Mouse (Mus musculus): ENCODE measurements around the gene Serpina9.

Serpina9 gene

GRCm38 (mm10) chr12:104013620-104014019 is at the start of gene Serpina9:
Serpina9 (minus strand) TSS chr12:104013755.
- DNase-seq (ENCODE audit: low read depth), result no peak

- peak; percentile 14 for DNase-seq (ENCODE audit: low read depth)
Measured at GRCm38 (mm10) chr12:104061862-104062261, 48.3 kb upstream of the Serpina9 start.

- DNase-seq (ENCODE audit: low read depth), result no peak
Measured at GRCm38 (mm10) chr12:104060126-104060525, 46.6 kb upstream of the Serpina9 start.

GRCm38 (mm10) chr12:104057531-104057930 is 44.0 kb upstream of the Serpina9 start:
- DNase-seq (ENCODE audit: low read depth), result no peak

- no peak for DNase-seq (ENCODE audit: low read depth)
Measured at GRCm38 (mm10) chr12:104057050-104057449, 43.5 kb upstream of the Serpina9 start.

- no peak for DNase-seq (ENCODE audit: low read depth)
Measured at GRCm38 (mm10) chr12:104055755-104056154, 42.2 kb upstream of the Serpina9 start.

GRCm38 (mm10) chr12:104053995-104054394 is 40.4 kb upstream of the Serpina9 start:
- no peak for DNase-seq (ENCODE audit: low read depth)

- no peak for DNase-seq (ENCODE audit: low read depth)
Measured at GRCm38 (mm10) chr12:104045713-104046112, 32.2 kb upstream of the Serpina9 start.

- DNase-seq (ENCODE audit: low read depth), result no peak
Measured at GRCm38 (mm10) chr12:104044343-104044742, 30.8 kb upstream of the Serpina9 start, which contains the start of gene Serpina12. Serpina12 (minus strand) TSS chr12:104044443.

- no peak for DNase-seq (ENCODE audit: low read depth)
Measured at GRCm38 (mm10) chr12:104042753-104043152, 29.2 kb upstream of the Serpina9 start.

GRCm38 (mm10) chr12:104041401-104041800 is 27.8 kb upstream of the Serpina9 start:
- DNase-seq (ENCODE audit: low read depth), result no peak

- DNase-seq (ENCODE audit: low read depth), result no peak
Measured at GRCm38 (mm10) chr12:104038181-104038580, 24.6 kb upstream of the Serpina9 start.

GRCm38 (mm10) chr12:104033752-104034151 is 20.2 kb upstream of the Serpina9 start:
- no peak for DNase-seq (ENCODE audit: low read depth)

- DNase-seq (ENCODE audit: low read depth), result no peak
Measured at GRCm38 (mm10) chr12:104029986-104030385, 16.4 kb upstream of the Serpina9 start.

GRCm38 (mm10) chr12:104015280-104015679 is 1.7 kb upstream of the Serpina9 start:
- DNase-seq (ENCODE audit: low read depth), result no peak

- DNase-seq (ENCODE audit: low read depth), result no peak
Measured at GRCm38 (mm10) chr12:104004689-104005088, 8.9 kb downstream of the Serpina9 start.

GRCm38 (mm10) chr12:104003238-104003612 is 10.3 kb downstream of the Serpina9 start:
- DNase-seq (ENCODE audit: low read depth), result no peak

GRCm38 (mm10) chr12:104002569-104003237 is 10.9 kb downstream of the Serpina9 start:
- DNase-seq (ENCODE audit: low read depth), result no peak

- no peak for DNase-seq (ENCODE audit: low read depth)
Measured at GRCm38 (mm10) chr12:104000594-104000993, 13.0 kb downstream of the Serpina9 start.

GRCm38 (mm10) chr12:103999611-104000010 is 13.9 kb downstream of the Serpina9 start:
- no peak for DNase-seq (ENCODE audit: low read depth)

- DNase-seq (ENCODE audit: low read depth), result no peak
Measured at GRCm38 (mm10) chr12:103996513-103996912, 17.0 kb downstream of the Serpina9 start.

GRCm38 (mm10) chr12:103995292-103996072 is 18.1 kb downstream of the Serpina9 start:
- DNase-seq (ENCODE audit: low read depth), result no peak

GRCm38 (mm10) chr12:103992945-103993344 is 20.6 kb downstream of the Serpina9 start:
- no peak for DNase-seq (ENCODE audit: low read depth)

All from c-Kit-positive CD71-negative TER-119-negative erythroid progenitor cells, embryonic 14.5 days (primary cell).